Mouse (Mus musculus) liver, embryonic 14.5 days (tissue): ENCODE data around the gene Mdga2. TPM values are rescaled to one million over a fixed set of nuclear protein-coding genes. Genes with fewer than 3 reads are reported as not detected.

Experiments
- ATAC-seq: fragments of 200-750 bp; cut with Nextera tagmentation; 2 replicates; pipeline ENCODE4 v1.8.0; 2017; ENCODE audit warnings: moderate number of reproducible peaks, mild to moderate bottlenecking, moderate library complexity; ENCODE audit not compliant: insufficient read depth
- DNase-seq, 3 experiments: peaks; one replicate each; pipeline ENCODE4 v3.0.0-alpha.2; 2012 to 2013; ENCODE audit warnings: low read depth in 3 of 3, low spot score in 3 of 3
- H3K27ac ChIP-seq: fragments of 300-500 bp; sonication (generic); 2 replicates; pipeline ENCODE4 v1.5.1; 2014; ENCODE audit warnings: moderate library complexity, mild to moderate bottlenecking, control low read depth, inconsistent platforms
- H3K27me3 ChIP-seq: fragments of 300-500 bp; sonication (generic); 2 replicates; pipeline ENCODE4 v1.6.1; 2014; ENCODE audit warnings: mild to moderate bottlenecking, low read length, moderate library complexity; ENCODE audit not compliant: control insufficient read depth, insufficient read depth
- H3K36me3 ChIP-seq: fragments of 300-500 bp; sonication (generic); replicated peaks from 2 replicates; pipeline ENCODE4 v1.6.1; 2014; ENCODE audit warnings: low read depth; ENCODE audit not compliant: control insufficient read depth, insufficient read depth
- H3K4me1 ChIP-seq, 2 experiments: fragments of 200-500 bp in 1 of 2; fragments of 300-500 bp in 1 of 2; sonication (generic) in 1 of 2; replicated peaks; 2 replicates each; pipeline ENCODE4 v1.6.1; 2012 to 2014; ENCODE audit warnings: antibody characterized with exemption in 1 of 2, inconsistent platforms in 1 of 2, low read length in 1 of 2; ENCODE audit not compliant: control insufficient read depth in 2 of 2, insufficient read depth in 2 of 2
- H3K4me2 ChIP-seq: fragments of 300-500 bp; sonication (generic); 2 replicates; pipeline ENCODE4 v1.6.1; 2014; ENCODE audit warnings: low read depth, mild to moderate bottlenecking, control low read depth, moderate library complexity
- H3K4me3 ChIP-seq, 2 experiments: fragments of 200-500 bp in 1 of 2; fragments of 300-500 bp in 1 of 2; sonication (generic) in 1 of 2; 2 replicates each; pipeline ENCODE4 v1.5.1; 2012 to 2014; ENCODE audit warnings: low read depth in 2 of 2, low read length in 2 of 2, mild to moderate bottlenecking in 2 of 2, control low read depth in 1 of 2, inconsistent platforms in 1 of 2, moderate library complexity in 1 of 2; ENCODE audit not compliant: insufficient read depth in 1 of 2
- H3K9ac ChIP-seq: fragments of 300-500 bp; sonication (generic); replicated peaks from 2 replicates; pipeline ENCODE4 v1.6.1; 2014; ENCODE audit warnings: mild to moderate bottlenecking, control low read depth, moderate library complexity
- H3K9me3 ChIP-seq: fragments of 300-500 bp; sonication (generic); 2 replicates; pipeline ENCODE4 v1.6.1; 2016; ENCODE audit warnings: low read length, mixed read lengths; ENCODE audit not compliant: control insufficient read depth
- CTCF ChIP-seq: IDR thresholded peaks from 2 replicates; pipeline ENCODE4 v1.5.1; 2016; ENCODE audit warnings: antibody characterized with exemption, low read depth, control low read depth
- EP300 ChIP-seq: IDR thresholded peaks from 2 replicates; pipeline ENCODE4 v1.6.1; 2016; ENCODE audit warnings: antibody characterized with exemption, low read depth
- WGBS: fragments of 180-500 bp; shearing (Covaris S2); extraction: QIAGEN DNeasy Blood & Tissue Kit; methylation state at CpG from one replicate; pipeline ENCODE4 v1.1.7; 2014; ENCODE audit not compliant: insufficient replicate concordance; 5-methylcytosine and 5-hydroxymethylcytosine counted together
- polyA plus RNA-seq, 2 experiments: library from polyadenylated mRNA; depleted of rRNA in 1 of 2; stranded (reverse) in 1 of 2; unstranded in 1 of 2; fragments of >200 nt; fragmentation: Nextera tagmentation in 1 of 2; extraction: Ambion mirVana in 1 of 2; gene quantifications; 2 replicates each; pipeline versions ENCODE4 v1.2.1 to v1.2.3; 2012 to 2014

Gene Mdga2
- polyA plus RNA-seq, 2 experiments, result 0.02 TPM; not detected in 1

- Histone ChIP-seq H3K4me3 (no peak overlapping the region), H3K36me3 (no peaks in the 10 kb centered on the region), H3K4me2 (peak overlapping the region; percentile 28; the same call in 1 of the 2 replicates), H3K27ac (no peak overlapping the region), H3K4me1 (no peaks in the 10 kb centered on the region), H3K9me3 (no peaks in the 10 kb centered on the region), H3K27me3 (peaks cover 34% of the 10 kb centered on the region), H3K9ac (no peak overlapping the region)
- WGBS, result 1% methylated on average over 43 of the region's 43 CpGs
- TF ChIP-seq EP300 (no peak), CTCF (no peak)
- ATAC-seq, result no peak
- DNase-seq, result no peak
Observed at GRCm38 (mm10) chr12:67220641-67221231, 1.6 kb downstream of the Mdga2 start.

- H3K4me2 ChIP-seq, result no peak overlapping the region
- ATAC-seq (no peak), DNase-seq (no peak)
- H3K27ac ChIP-seq, result no peak overlapping the region
- no peaks in the 10 kb centered on the region for H3K9me3 ChIP-seq
- peaks cover 34% of the 10 kb centered on the region for H3K27me3 ChIP-seq
- TF ChIP-seq CTCF (no peak), EP300 (no peak)
- H3K4me1 ChIP-seq, result no peaks in the 10 kb centered on the region
- H3K36me3 ChIP-seq, result no peaks in the 10 kb centered on the region
- H3K4me3 ChIP-seq, result no peak overlapping the region
- H3K9ac ChIP-seq, result no peak overlapping the region
- 4% methylated on average over 6 of the region's 6 CpGs for WGBS
Observed at GRCm38 (mm10) chr12:67220041-67220440, 2.3 kb downstream of the Mdga2 start.

- WGBS, result 22% methylated on average over 5 of the region's 5 CpGs
- no peak overlapping the region for H3K4me3 ChIP-seq
- no peaks in the 10 kb centered on the region for H3K4me1 ChIP-seq
- H3K4me2 ChIP-seq, result no peak overlapping the region
- ATAC-seq, result no peak
- H3K9me3 ChIP-seq, result no peaks in the 10 kb centered on the region
- TF ChIP-seq EP300 (no peak), CTCF (no peak)
- no peaks in the 10 kb centered on the region for H3K36me3 ChIP-seq
- no peak overlapping the region for H3K27ac ChIP-seq
- no peak overlapping the region for H3K9ac ChIP-seq
- H3K27me3 ChIP-seq, result peaks cover 34% of the 10 kb centered on the region
- no peak for DNase-seq
Observed at GRCm38 (mm10) chr12:67219564-67219963, 2.8 kb downstream of the Mdga2 start.

- ATAC-seq (no peak), DNase-seq (no peak)
- Histone ChIP-seq H3K9me3 (no peaks in the 10 kb centered on the region), H3K27me3 (no peaks in the 10 kb centered on the region), H3K27ac (no peak overlapping the region), H3K4me1 (no peaks in the 10 kb centered on the region), H3K4me2 (no peak overlapping the region), H3K36me3 (no peaks in the 10 kb centered on the region), H3K9ac (no peak overlapping the region), H3K4me3 (no peak overlapping the region)
- TF ChIP-seq CTCF (no peak), EP300 (no peak)
- WGBS, result 44% methylated on average over 2 of the region's 2 CpGs
Observed at GRCm38 (mm10) chr12:67212801-67213200, 9.5 kb downstream of the Mdga2 start.

DNA sequence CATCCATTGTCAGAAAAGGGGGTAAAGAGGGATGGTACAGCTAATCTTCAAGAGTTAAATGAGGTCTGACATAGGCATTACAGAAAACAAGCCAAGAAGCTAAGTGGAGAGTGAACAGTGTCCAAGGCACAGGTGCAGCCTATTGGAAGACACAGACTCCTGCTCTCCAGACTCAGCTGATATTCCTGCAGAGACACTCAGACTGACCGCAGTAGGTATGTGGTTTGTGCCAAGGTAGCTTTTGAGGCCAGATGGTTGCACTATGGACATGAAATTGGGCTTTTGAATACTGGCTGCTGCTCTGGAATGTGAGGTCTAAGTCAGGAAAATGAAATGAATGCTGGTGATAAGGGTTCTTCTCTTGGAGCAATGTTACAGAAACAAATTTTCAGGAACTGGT, 44.2 kb downstream of the Mdga2 start:
- H3K4me1 ChIP-seq, result no peaks in the 10 kb centered on the region
- no peak for DNase-seq
- H3K9me3 ChIP-seq, result no peaks in the 10 kb centered on the region
- no peaks in the 10 kb centered on the region for H3K27me3 ChIP-seq
- no peak for TF ChIP-seq CTCF
- TF ChIP-seq EP300, result no peak
- 76% methylated on average over 1 of the region's 1 CpGs for WGBS
- H3K9ac ChIP-seq, result no peak overlapping the region
- no peak overlapping the region for H3K4me3 ChIP-seq
- H3K4me2 ChIP-seq, result no peak overlapping the region
- H3K36me3 ChIP-seq, result no peaks in the 10 kb centered on the region
- no peak for ATAC-seq
- H3K27ac ChIP-seq, result no peak overlapping the region
